Mouse (Mus musculus): Measurements from ENCODE around the gene Syt16. TPM values are rescaled to one million over a fixed set of nuclear protein-coding genes. Genes with fewer than 3 reads are reported as not detected.
A peak's percentile ranks its signal among the peaks of the same experiment; 100 is the strongest.

The Syt16 gene
- total RNA-seq, 2 experiments from 2014 or later, result not detected

GRCm38 (mm10) chr12:74282846-74283245 lies 285.4 kb downstream of the Syt16 start:
- TF ChIP-seq CTCF (IDR thresholded peaks at IDR 0.05), result no peak
- intact Hi-C loops (cut with DNase I), result no loop called here
- H3K4me3 ChIP-seq, result no peak overlapping the region
- no peak overlapping the region for H3K27ac ChIP-seq
- no peak for DNase-seq

- H3K4me3 ChIP-seq, result peak overlapping the region; percentile 55
- intact Hi-C loops (cut with DNase I), result no loop called here
- peak; percentile 61 for DNase-seq
- no peak overlapping the region for H3K27ac ChIP-seq
- peak; percentile 32; the same call in 1 of the 2 replicates for TF ChIP-seq CTCF (IDR thresholded peaks at IDR 0.05)
Measured at GRCm38 (mm10) chr12:74284020-74284684, 286.7 kb downstream of the Syt16 start.

- no peak for TF ChIP-seq CTCF (IDR thresholded peaks at IDR 0.05)
- intact Hi-C loops (cut with DNase I), result no loop called here
- Histone ChIP-seq H3K27ac (no peak overlapping the region), H3K4me3 (peak overlapping the region; percentile 55)
- no peak for DNase-seq
Measured at GRCm38 (mm10) chr12:74284685-74285054, 287.2 kb downstream of the Syt16 start.

DNA sequence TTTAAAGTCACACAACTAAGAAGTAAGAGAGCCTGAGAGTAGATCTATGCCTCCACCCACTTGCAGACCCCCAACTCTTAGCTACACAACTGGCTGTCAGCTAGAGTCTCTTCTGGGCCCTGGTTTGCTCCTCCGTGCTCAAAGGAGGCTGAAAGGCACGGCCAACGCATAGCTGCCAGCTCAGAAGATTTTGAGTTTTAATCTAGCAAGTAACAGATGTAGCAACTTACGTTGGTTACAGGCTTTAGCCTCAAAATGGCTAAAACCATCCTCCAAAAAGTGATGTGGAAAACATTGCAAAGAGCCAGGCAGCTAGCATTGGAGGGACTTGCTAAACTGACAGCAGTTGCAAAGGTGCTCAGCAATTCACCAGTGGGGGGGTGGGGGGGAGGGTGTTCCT lies 293.5 kb downstream of the Syt16 start:
- DNase-seq, result no peak
- no peak for TF ChIP-seq CTCF (IDR thresholded peaks at IDR 0.05)
- Histone ChIP-seq H3K4me3 (no peak overlapping the region), H3K27ac (no peak overlapping the region)
- intact Hi-C loops (cut with DNase I), result loop anchor here (10.0 kb wide), 2 partner anchors 236 to 586 kb away; no protein-coding TSS in a partner anchor

GRCm38 (mm10) chr12:74293624-74294023 lies 296.2 kb downstream of the Syt16 start:
- Histone ChIP-seq H3K27ac (no peak overlapping the region), H3K4me3 (no peak overlapping the region)
- DNase-seq, result no peak
- intact Hi-C loops (cut with DNase I), result loop anchor here (10.0 kb wide), 2 partner anchors 239 to 589 kb away; no protein-coding TSS in a partner anchor
- TF ChIP-seq CTCF (IDR thresholded peaks at IDR 0.05), result peak; percentile 81

DNA sequence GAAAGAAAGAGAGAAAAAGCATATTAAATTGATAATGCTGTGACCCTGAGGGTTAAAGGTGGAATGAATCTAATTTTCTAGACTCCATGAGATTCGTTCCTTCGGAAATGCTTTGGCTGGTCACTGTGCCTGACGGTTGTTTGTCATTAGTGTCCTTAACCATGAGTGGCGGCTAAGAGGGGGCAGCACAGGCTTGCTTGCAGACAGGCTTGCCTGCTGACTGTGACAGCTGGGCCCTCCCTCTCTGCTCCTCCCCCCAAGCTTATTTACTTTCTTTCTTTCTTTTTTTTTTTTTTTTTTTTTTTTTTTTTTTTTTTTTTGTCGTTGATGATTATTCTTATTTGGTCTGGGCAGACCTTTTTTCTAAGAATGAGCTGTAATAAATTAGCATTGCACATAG lies 298.9 kb downstream of the Syt16 start:
- H3K27ac ChIP-seq, result no peak overlapping the region
- H3K4me3 ChIP-seq, result no peak overlapping the region
- DNase-seq, result no peak
- no peak for TF ChIP-seq CTCF (IDR thresholded peaks at IDR 0.05)
- intact Hi-C loops (cut with DNase I), result loop anchor here (10.0 kb wide), 2 partner anchors 242 to 592 kb away; no protein-coding TSS in a partner anchor

GRCm38 (mm10) chr12:74301559-74301958 lies 304.1 kb downstream of the Syt16 start:
- no peak for TF ChIP-seq CTCF (IDR thresholded peaks at IDR 0.05)
- intact Hi-C loops (cut with DNase I), result no loop called here
- no peak for DNase-seq
- Histone ChIP-seq H3K27ac (no peak overlapping the region), H3K4me3 (no peak overlapping the region)

GRCm38 (mm10) chr12:74303418-74304294 lies 306.2 kb downstream of the Syt16 start:
- TF ChIP-seq CTCF (IDR thresholded peaks at IDR 0.05), result no peak
- Histone ChIP-seq H3K27ac (no peak overlapping the region), H3K4me3 (no peak overlapping the region)
- DNase-seq, result no peak
- intact Hi-C loops (cut with DNase I), result no loop called here

DNA sequence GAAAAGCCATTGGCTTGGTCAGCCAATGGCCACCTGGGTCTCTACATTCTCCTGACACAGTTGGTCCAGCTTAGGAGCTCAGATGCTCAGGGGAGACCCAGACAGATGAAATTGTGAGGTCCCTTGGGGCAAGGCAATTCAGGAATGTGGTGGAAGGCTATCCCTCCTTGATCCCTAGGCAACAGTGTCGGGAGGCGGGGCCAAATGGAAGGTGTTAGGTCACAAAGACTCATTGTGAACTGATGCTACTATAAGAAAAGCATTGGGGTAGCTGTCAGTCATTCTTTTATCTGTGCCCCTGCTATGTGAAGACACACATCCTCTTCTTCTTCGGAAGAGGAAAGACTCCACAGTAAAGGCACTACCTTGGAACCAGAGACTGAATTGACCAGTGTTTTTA lies 315.1 kb downstream of the Syt16 start:
- intact Hi-C loops (cut with DNase I), result no loop called here
- no peak for TF ChIP-seq CTCF (IDR thresholded peaks at IDR 0.05)

GRCm38 (mm10) chr12:74315221-74315620 lies 317.8 kb downstream of the Syt16 start:
- intact Hi-C loops (cut with DNase I), result loop anchor here (5.0 kb wide), 1 partner anchor 857 kb away; no protein-coding TSS in a partner anchor
- no peak for TF ChIP-seq CTCF (IDR thresholded peaks at IDR 0.05)
- Histone ChIP-seq H3K4me3 (no peak overlapping the region), H3K27ac (no peak overlapping the region)
- no peak for DNase-seq

More for the DNA sequence above, 315.1 kb downstream of the Syt16 start:
- no peak overlapping the region for H3K27ac ChIP-seq
- H3K4me3 ChIP-seq, result no peak overlapping the region
- no peak for DNase-seq

DNA sequence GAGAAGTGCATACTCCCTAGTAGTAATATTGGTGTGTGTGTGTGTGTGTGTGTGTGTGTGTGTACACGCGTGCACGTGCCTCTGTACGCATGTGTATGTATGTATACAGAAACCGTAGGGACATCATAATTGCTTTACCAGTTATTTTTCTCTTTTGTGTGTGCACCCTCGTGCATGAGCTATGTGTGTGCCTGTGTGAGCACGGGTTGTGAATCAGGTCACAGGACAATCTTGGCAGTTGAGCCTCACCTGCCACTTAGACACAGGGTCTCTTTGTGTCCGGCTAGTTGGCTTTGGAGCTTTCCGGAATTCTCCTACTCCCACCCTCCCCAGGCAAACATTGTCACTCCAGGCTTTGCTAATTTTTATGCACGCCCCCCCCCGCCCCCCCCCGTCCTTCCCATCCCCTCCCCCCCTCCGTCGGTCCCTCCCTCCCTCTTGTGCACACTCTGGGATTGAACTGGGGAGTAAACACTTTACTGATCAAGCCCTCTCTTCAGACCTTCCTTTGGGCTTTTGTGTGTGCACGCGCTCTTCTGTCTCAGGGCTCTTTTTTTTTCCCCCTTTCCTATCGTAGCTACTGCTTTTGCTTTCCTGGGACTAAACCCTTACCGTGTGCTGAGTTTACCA lies 319.0 kb downstream of the Syt16 start, which contains the start of gene Gm11042:
Gene Gm11042 (minus strand): TSS at position 51 of the 630 bp plus-strand sequence.
- DNase-seq, result no peak
- H3K4me3 ChIP-seq, result peak within 1 kb of the TSS; percentile 84
- TF ChIP-seq CTCF (IDR thresholded peaks at IDR 0.05), result no peak
- H3K27ac ChIP-seq, result peak within 1 kb of the TSS; percentile 83
- intact Hi-C loops (cut with DNase I), result loop anchor here (5.0 kb wide), 1 partner anchor 856 kb away; no protein-coding TSS in a partner anchor

- Histone ChIP-seq H3K4me3 (peak overlapping the region; percentile 84), H3K27ac (peak overlapping the region; percentile 83)
- TF ChIP-seq CTCF (IDR thresholded peaks at IDR 0.05), result peak; percentile 87
- peak; percentile 71 for DNase-seq
- intact Hi-C loops (cut with DNase I), result loop anchor here (5.0 kb wide), 1 partner anchor 855 kb away; no protein-coding TSS in a partner anchor
Measured at GRCm38 (mm10) chr12:74316989-74317759, 319.7 kb downstream of the Syt16 start.
